In genomic region chr5:33630615-33631014, GRCm38 (mm10) we compare ENCODE assay signal across 8 mouse cellular contexts. TPM values are rescaled to one million over a fixed set of nuclear protein-coding genes. Genes with fewer than 3 reads are reported as not detected.
DNase-seq lines count a peak whose midpoint lies in the region; ATAC-seq and TF ChIP-seq lines count a peak whose summit lies in the region.

No protein-coding gene starts in this region.

- no peak for TF ChIP-seq CTCF in G1E (IDR thresholded peaks at IDR 0.05; ENCODE audit: low read depth, low read length)

- H3K4me1 ChIP-seq in G1E (ENCODE audit: insufficient read depth, low read depth, low read length): peaks cover 42% of the 10 kb centered on the region
- peaks cover 20% of the 10 kb centered on the region for H3K4me1 ChIP-seq in limb, embryonic 15.5 days

- H3K4me2 ChIP-seq in limb, embryonic 15.5 days: peak overlapping the region; percentile 71

- peak overlapping the region; percentile 93; the same call in 1 of the 2 replicates for H3K4me3 ChIP-seq in G1E (ENCODE audit: low read depth, low read length)
- peak overlapping the region; percentile 87; the same call in 1 of the 2 replicates for H3K4me3 ChIP-seq in limb, embryonic 15.5 days

- WGBS in limb, embryonic 15.5 days: 35% methylated on average over 4 of the region's 4 CpGs

- no peak for ATAC-seq in G1E (ENCODE audit: extremely low read depth, insufficient number of reproducible peaks, low FRiP score, poor library complexity, severe bottlenecking)
- no peak for ATAC-seq in limb, embryonic 15.5 days (ENCODE audit: insufficient number of reproducible peaks, low FRiP score, low TSS enrichment, low read depth)
- no peak for ATAC-seq in activated CD4-positive, CD25-positive, alpha-beta regulatory T cell, adult 4 months

- H3K36me3 ChIP-seq in G1E (replicated peaks): peaks cover 32% of the 10 kb centered on the region
- peaks cover 4% of the 10 kb centered on the region; the same call in 1 of the 2 replicates for H3K36me3 ChIP-seq in limb, embryonic 15.5 days

- peak overlapping the region; percentile 80; the same call in 1 of the 2 replicates for H3K27ac ChIP-seq in limb, embryonic 15.5 days

- no peaks in the 10 kb centered on the region for H3K9me3 ChIP-seq in G1E (replicated peaks)
- no peaks in the 10 kb centered on the region for H3K9me3 ChIP-seq in limb, embryonic 15.5 days

- peak; percentile 78 for DNase-seq in gastrocnemius, adult 18-20 months (ENCODE audit: low spot score)
- no peak for DNase-seq in gastrocnemius, postnatal 4 days (ENCODE audit: low spot score in 2 of 2)
- DNase-seq in G1E (ENCODE audit: low spot score): no peak
- DNase-seq in gastrocnemius, postnatal 25 days: peak; percentile 81
- no peak for DNase-seq in right cerebral cortex, postnatal 10 days (ENCODE audit: low spot score in 2 of 2)
- DNase-seq in layer of hippocampus, adult 9-10 months (ENCODE audit: low spot score): no peak

- peak overlapping the region; percentile 17; the same call in 1 of the 2 replicates for H3K9ac ChIP-seq in limb, embryonic 15.5 days

- H3K27me3 ChIP-seq in G1E (ENCODE audit: insufficient read depth, low read length): no peaks in the 10 kb centered on the region
- no peaks in the 10 kb centered on the region for H3K27me3 ChIP-seq in limb, embryonic 15.5 days

RNA-seq across cellular contexts. Expression of gene Gm9903, which starts 0.9 kb away (rescaled TPM):
- under 1 TPM; 0.34 to 0.38 TPM for total RNA-seq in gastrocnemius, adult 18-20 months (2021)
- 1 to 10 TPM; 1.8 to 1.9 TPM for total RNA-seq in gastrocnemius, postnatal 4 days (2021)
- total RNA-seq in G1E (2014; fragmentation: Nextera tagmentation): 2.8 and 2.9 TPM in 2 replicates
- total RNA-seq in G1E (2017): 0.66 and 0.70 TPM in 2 replicates
- 0.06 TPM in 1 of 2 replicates, not detected in the other for polyA plus RNA-seq in G1E (2012)
- under 1 TPM; 0.51 to 0.88 TPM for total RNA-seq in gastrocnemius, postnatal 25 days (2021)
- polyA plus RNA-seq in limb, embryonic 15.5 days (2015; fragmentation: Nextera tagmentation; extraction: Ambion mirVana): 0.29 and 0.35 TPM in 2 replicates
- polyA plus RNA-seq in activated CD4-positive, CD25-positive, alpha-beta regulatory T cell, adult 4 months (2017; shearing (Covaris generic)): under 1 TPM; 0.62 to 0.64 TPM

RNA-seq across cellular contexts. Expression of gene Fam53a, which starts 1.2 kb away (rescaled TPM):
- total RNA-seq in gastrocnemius, adult 18-20 months (2021): 10 to 100 TPM; 57.4 to 66.2 TPM
- total RNA-seq in gastrocnemius, postnatal 4 days (2021): 10 to 100 TPM; 37.5 to 42.7 TPM
- 25.4 and 30.8 TPM in 2 replicates for total RNA-seq in G1E (2014; fragmentation: Nextera tagmentation)
- 30.4 and 30.6 TPM in 2 replicates for total RNA-seq in G1E (2017)
- 84.5 and 102 TPM in 2 replicates for polyA plus RNA-seq in G1E (2012)
- 10 to 100 TPM; 50.2 to 59.6 TPM for total RNA-seq in gastrocnemius, postnatal 25 days (2021)
- 62.5 and 69.1 TPM in 2 replicates for polyA plus RNA-seq in limb, embryonic 15.5 days (2015; fragmentation: Nextera tagmentation; extraction: Ambion mirVana)
- polyA plus RNA-seq in activated CD4-positive, CD25-positive, alpha-beta regulatory T cell, adult 4 months (2017; shearing (Covaris generic)): 10 to 100 TPM; 23.2 to 28.0 TPM

RNA-seq across cellular contexts. Expression of gene Slbp, which starts 21.8 kb away (rescaled TPM):
- total RNA-seq in gastrocnemius, adult 18-20 months (2021): 1 to 10 TPM; 5.7 to 8.1 TPM
- total RNA-seq in gastrocnemius, postnatal 4 days (2021): 10 to 100 TPM; 38.4 to 42.2 TPM
- total RNA-seq in G1E (2014; fragmentation: Nextera tagmentation) (168 and 174 TPM in 2 replicates), G1E (2017) (373 and 386 TPM in 2 replicates)
- polyA plus RNA-seq in G1E (2012): 174 and 196 TPM in 2 replicates
- total RNA-seq in gastrocnemius, postnatal 25 days (2021): 1 to 10 TPM; 7.3 to 8.2 TPM
- polyA plus RNA-seq in limb, embryonic 15.5 days (2015; fragmentation: Nextera tagmentation; extraction: Ambion mirVana): 204 and 206 TPM in 2 replicates
- 100 to 1,000 TPM; 182 to 187 TPM for polyA plus RNA-seq in activated CD4-positive, CD25-positive, alpha-beta regulatory T cell, adult 4 months (2017; shearing (Covaris generic))

RNA-seq across cellular contexts. Expression of gene Tacc3, which starts 27.3 kb away (rescaled TPM):
- 1 to 10 TPM; 1.3 to 1.7 TPM for total RNA-seq in gastrocnemius, adult 18-20 months (2021)
- total RNA-seq in gastrocnemius, postnatal 4 days (2021): 10 to 100 TPM; 31.2 to 33.7 TPM
- total RNA-seq in G1E (2014; fragmentation: Nextera tagmentation) (112 and 119 TPM in 2 replicates), G1E (2017) (150 and 155 TPM in 2 replicates)
- 81.8 and 94.2 TPM in 2 replicates for polyA plus RNA-seq in G1E (2012)
- 1 to 10 TPM; 1.7 to 2.5 TPM for total RNA-seq in gastrocnemius, postnatal 25 days (2021)
- 150 and 151 TPM in 2 replicates for polyA plus RNA-seq in limb, embryonic 15.5 days (2015; fragmentation: Nextera tagmentation; extraction: Ambion mirVana)
- 10 to 100 TPM; 51.6 to 56.2 TPM for polyA plus RNA-seq in activated CD4-positive, CD25-positive, alpha-beta regulatory T cell, adult 4 months (2017; shearing (Covaris generic))

RNA-seq across cellular contexts. Expression of gene Tmem129, which starts 27.6 kb away (rescaled TPM):
- total RNA-seq in gastrocnemius, adult 18-20 months (2021): 1 to 10 TPM; 8.4 TPM
- 10 to 100 TPM; 26.5 to 27.1 TPM for total RNA-seq in gastrocnemius, postnatal 4 days (2021)
- total RNA-seq in G1E (2014; fragmentation: Nextera tagmentation) (20.7 and 22.3 TPM in 2 replicates), G1E (2017) (29.2 and 30.0 TPM in 2 replicates)
- 12.9 and 13.7 TPM in 2 replicates for polyA plus RNA-seq in G1E (2012)
- total RNA-seq in gastrocnemius, postnatal 25 days (2021): 1 to 10 TPM; 8.0 to 8.2 TPM
- polyA plus RNA-seq in limb, embryonic 15.5 days (2015; fragmentation: Nextera tagmentation; extraction: Ambion mirVana): 45.8 and 49.7 TPM in 2 replicates
- 10 to 100 TPM; 26.9 to 27.1 TPM for polyA plus RNA-seq in activated CD4-positive, CD25-positive, alpha-beta regulatory T cell, adult 4 months (2017; shearing (Covaris generic))

Comparison
In these comparisons a context has a peak if more than half of its experiments do, and no peak if none do; other contexts are left out.
1. DNase-seq: peak in gastrocnemius, adult 18-20 months (single experiment) and gastrocnemius, postnatal 25 days (single experiment); none in gastrocnemius, postnatal 4 days (0 of 2), G1E (single experiment), right cerebral cortex, postnatal 10 days (0 of 2) and layer of hippocampus, adult 9-10 months (single experiment).
2. RNA of gene Slbp, which starts 21.8 kb away (total RNA-seq): 168 to 386 TPM in G1E and 38.4 to 42.2 TPM in gastrocnemius, postnatal 4 days; 7.3 to 8.2 TPM in gastrocnemius, postnatal 25 days and 5.7 to 8.1 TPM in gastrocnemius, adult 18-20 months; every median in the first group is over 4 times any median in the second.